Mouse (Mus musculus): ENCODE results near the gene Itga10. TPM values are rescaled to one million over a fixed set of nuclear protein-coding genes. Genes with fewer than 3 reads are reported as not detected.
"Not testable (repeated sequence)": the region's sequence is repeated elsewhere in the genome, so short reads cannot be mapped to it uniquely, and the experiment has no call there.

The Itga10 gene
- total RNA-seq, 2 experiments from 2014 or later: 0.62 to 0.69 TPM

DNA sequence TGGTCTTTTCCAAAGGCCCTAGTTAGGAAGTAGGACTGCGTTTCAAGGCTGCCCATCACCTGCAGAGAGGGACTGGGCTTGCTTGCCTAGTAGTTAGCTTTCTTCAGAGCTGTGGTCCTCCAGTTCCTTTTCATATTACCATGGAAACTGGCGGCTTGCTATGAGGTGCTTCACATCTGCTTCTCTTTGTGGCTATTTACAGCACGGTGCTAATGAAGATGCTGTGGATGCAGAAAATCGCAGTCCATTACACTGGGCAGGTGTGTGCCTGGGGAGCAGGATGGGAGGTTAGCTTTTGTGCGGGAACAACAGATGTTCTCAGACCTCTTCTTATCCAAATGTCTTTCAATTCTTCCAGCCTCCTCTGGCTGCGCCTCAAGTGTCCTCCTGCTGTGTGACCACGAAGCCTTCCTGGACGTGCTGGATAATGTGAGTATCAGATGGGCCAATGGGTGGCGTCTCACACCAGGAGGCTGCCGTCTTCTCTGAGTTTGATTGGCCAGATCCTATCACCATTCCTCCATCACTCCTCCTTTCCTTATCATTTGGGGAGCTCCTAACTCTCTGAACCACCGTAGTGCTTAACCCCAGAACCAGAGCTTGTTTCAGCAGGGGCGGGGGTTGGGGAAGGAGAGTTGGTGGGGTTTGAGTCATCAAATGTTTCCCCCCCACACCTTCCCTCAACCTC, 35.0 kb downstream of the Itga10 start:
- DNase-seq: no peak

DNA sequence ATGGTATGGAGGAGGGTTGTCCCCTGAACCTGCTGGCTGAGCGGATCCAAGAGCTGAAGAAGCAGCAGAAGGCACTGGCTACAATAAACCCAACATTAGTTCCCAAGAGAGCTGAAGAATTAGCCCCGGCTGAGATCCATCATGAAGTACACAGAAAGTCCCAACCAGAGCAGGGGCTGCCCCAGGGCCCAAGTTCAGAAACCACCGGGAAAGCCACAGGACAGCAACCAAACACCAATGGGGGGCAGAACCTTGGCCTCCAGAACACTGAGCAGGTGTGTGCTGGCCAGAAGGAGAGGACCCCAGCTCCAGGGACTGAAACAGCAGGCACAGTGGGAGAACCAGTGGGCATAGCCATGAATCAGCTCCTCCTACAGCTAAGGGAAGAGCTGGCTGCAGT, 38.1 kb downstream of the Itga10 start:
- DNase-seq: no peak

DNA sequence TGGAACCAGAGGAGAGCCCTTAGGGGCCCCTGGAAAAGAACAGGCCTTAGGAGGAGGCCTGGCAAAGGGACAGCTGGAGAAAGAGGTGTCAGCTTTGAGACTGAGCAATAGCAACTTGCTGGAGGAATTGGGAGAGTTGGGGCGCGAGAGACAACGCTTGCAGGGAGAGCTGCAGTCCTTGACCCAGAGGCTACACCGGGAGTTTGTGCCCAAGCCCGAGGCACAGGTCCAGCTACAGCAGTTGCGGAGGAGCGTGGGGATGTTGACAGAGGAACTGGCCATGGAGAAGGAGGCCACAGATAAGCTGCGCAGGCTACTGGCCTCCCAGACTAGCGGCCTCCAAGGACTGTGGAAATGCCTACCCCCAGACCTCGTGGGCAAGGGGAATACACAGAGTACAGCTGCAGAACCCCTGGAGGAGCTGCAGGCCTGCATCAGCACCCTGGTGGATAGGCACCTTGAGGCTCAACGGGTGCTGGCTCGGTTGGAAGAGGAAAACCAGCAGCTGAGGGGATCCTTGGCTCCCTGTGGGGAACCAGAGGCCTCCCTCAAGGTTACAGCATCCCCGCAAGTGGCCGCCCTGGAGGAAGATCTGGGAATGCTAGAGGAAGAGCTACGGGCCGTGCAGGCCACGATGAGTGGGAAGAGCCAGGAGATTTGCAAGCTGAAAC, 38.9 kb downstream of the Itga10 start:
- peak; percentile 31 to 53 for DNase-seq

DNA sequence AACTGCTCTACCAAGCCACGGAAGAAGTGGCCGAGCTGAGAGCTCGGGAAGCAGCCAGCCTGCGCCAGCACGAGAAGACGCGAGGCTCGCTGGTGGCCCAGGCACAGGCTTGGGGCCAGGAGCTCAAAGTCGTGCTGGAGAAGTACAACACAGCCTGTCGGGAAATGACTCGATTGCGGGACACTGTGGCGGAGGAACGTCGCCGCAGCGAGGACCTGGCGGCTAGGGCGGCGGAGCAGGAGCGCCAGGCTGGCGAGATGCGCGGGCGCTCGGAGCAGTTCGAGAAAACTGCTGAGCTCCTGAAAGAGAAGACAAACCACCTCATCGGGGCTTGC, 39.4 kb downstream of the Itga10 start:
- DNase-seq: no peak

DNA sequence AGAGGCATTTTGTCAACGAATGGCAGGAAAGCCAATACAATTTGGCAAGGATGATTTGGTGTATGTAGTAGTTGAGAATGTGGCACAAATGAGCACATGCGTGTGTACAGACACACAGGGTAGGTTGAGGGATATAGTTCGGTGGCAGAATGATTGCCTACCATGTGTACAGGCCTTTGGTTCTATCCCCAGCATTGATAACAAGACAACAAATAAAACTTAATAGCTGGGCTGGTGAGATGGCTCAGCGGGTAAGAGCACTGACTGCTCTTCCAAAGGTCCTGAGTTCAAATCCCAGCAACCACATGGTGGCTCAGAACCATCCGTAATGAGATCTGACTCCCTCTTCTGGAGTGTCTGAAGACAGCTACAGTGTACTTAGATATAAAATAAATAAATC, 40.7 kb downstream of the Itga10 start:
- DNase-seq: not testable (repeated sequence)

DNA sequence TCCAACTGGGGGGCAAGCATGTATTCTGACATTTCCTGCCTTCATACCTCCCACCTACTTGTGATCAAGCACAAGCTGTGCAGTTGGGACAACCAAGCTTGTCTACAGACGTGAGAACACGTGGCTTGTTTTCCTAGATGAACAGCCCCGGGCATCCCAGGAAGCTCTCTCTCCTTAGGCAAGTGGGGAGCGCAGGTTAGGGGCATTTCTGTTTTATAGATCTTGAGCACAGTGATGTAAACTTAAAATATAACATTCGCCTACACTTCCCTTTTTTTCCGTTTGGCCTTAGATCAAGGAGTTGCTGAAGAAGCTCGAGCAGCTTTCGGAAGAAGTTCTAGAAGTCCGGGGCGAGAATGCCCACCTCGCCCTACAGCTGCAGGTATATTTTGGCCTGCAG, 43.5 kb downstream of the Itga10 start:
- no peak for DNase-seq

DNA sequence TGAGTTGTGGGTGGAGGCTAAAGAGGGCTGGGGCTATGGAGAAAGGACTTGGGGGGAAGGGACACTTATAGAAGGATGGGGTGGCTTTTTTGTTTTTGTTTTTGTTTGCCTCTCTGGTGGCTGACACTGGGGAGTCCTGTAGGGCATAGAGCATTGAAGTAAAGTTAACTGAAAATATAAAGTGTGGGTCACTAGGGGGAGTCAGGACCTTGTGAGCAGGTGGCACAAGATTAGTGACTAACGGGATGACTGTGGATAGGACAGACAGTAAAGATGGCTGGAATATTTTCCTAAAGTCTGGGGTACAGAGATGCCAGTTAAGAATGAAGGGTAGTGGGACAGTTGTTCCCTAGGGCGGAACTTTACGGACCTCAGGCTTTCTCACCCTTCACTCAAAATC, 44.9 kb downstream of the Itga10 start:
- no peak for DNase-seq

DNA sequence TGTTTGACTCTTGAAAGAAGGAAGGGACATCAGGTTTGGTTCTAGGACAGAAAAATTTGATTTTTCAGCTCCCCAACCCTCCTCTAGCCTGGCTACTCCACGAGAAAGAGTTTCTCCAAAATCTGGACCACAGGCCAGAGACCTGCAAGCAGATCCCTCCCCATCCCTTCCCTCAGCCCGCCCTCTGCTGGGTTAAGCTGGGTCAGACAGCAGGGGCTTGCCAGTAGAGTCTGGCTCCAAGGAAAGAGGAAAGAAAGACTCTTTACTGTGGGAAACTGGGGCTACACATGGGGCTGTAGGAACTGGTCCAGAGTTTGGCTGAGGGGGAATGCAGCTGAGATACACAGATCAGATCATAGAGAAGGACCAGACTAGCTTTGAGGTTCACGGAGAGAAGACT, 47.1 kb downstream of the Itga10 start:
- DNase-seq: peak; percentile 39 to 54

DNA sequence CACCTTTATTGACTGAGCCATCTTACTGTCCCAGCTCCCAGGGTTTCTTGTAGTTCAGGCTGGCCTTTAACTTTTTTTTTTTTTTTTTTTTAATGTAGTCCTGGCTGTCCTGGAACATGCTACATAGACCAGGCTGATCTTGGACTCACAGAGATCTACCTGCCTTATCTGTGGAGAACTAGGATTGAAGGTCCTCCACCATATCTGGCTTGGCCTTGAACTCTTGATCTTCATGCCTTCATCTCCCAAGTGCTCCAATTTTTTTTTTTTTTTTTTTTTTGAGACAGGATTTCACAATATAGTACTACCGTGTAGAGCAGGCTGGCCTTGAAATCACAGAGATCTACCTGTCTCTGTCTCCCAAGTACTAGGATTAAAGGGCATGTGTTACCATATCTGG, 48.2 kb downstream of the Itga10 start:
- DNase-seq: no peak

DNA sequence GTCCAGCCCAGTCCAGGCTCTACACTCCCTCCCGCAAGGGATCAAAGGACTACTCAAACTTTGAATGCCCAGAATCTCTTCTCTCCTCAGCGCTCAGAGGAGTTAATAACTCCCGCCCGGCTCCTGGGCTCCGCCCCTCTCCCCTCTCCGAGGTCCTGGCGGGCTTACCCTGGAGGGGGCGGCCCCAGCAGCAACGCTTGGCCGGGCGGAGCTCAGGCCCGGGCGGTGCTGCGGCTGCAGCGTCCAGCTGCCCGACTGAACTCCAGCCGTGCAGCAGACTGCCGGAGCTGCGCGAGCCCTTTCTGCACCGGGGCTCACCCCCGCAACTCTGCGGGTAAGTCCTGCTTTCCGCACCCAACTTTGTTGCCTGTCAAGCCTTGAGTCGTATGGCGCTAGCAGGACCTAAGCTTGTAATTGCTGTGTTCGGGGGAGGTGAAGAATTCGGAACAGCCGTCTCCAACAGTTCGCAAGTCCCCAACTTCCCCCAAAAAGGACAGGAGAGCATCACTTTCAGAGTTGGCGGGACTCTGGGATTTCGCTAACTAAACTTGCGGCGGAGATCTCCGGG, 50.9 kb downstream of the Itga10 start, which contains the start of gene Pias3:
TSS of gene Pias3 (plus strand) at position 187 of the 568 bp plus-strand sequence.
- DNase-seq: peak; percentile 86 to 94

DNA sequence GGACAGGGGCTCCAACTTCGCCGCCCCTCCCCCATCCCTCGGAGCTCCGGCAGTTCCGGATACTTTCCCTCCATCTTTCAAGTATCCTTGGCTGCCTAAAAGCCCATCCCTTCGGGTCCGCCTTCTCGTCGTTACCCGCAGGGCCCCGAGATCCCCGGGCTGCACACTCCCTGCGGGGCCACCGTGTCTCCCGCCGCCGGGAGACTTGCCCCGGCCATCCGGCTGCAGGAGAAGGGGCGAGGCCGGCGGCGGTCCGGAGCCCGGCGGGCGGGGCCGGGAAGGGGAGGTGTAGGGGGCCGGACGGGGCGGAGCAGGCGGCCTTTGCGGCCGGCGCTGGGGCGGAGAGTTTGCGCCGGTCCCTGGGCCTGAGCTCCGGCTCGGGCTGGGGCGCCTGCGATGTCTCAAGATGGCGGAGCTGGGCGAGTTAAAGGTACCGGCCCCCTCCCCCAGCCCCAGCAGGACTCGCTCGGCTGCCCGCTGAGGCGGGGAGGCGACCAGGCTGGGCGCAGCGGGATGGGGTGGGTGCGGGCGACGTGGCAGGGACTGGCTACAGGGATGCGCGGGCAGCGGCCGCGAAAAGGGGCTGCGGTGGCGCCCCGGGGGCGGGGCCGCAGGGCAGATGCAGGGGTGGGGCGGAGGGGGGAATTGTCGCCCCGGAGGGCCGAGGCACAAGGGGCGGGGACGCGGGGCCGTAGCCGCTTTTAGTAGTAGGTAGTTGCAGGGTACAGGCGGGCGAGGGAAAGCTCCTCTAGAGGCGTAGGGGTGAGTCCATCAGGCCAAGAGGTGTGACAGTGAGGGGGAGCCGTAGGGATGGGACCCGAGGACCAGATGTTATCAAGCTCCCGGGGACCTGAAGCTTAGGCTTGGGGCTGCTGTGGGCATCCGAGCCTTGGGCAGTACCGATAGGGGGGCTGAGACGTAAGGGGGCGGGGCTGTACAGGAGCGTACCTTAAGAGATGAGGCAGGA, 51.7 kb downstream of the Itga10 start:
- DNase-seq: peak; percentile 92 to 96

DNA sequence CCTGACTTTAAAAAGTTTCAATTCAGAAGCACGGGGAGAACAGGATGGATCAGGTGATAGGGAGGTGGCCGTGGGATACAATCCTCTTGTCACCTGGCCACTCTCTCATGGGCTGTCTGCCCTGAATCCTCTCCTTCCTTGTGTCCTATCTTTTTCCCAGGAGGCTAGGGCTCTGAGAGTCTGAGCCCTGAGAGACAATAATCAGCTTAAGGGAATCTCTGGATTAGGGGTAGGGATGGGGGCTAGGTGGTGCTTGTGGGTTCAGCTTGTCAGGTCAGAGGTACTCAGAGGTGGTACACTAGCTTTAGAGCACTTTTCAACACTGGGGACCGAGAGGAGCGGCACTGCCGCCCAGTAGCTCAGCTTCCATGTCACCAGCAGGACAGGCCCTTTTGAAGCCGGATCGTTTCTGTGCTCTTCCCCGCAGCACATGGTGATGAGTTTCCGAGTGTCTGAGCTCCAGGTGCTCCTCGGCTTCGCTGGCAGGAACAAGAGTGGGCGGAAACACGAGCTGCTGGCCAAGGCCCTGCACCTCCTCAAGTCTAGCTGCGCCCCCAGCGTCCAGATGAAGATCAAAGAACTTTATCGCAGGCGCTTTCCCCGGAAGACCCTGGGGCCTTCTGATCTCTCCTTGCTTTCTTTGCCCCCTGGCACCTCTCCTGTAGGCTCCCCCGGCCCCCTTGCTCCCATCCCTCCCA, 53.8 kb downstream of the Itga10 start:
- DNase-seq: no peak

DNA sequence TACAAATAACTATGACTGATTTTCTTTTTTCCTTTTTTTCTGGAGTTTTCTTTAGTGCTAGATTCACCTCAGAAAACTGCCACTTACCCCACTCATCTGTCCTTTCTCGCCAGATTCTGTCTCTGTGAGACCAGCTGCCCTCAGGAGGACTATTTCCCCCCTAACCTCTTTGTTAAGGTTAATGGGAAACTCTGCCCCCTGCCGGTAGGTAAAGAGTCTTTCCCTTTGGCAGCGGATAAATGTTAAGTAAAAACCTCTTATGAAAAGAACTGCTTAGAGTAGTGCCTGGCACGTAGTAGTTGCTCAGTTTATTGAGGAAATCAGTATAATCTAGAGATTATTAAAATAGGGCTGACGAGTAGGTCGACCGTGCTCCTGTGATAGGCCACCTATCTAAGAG, 55.0 kb downstream of the Itga10 start:
- DNase-seq: peak in 1 of 2 experiments; percentile 38

DNA sequence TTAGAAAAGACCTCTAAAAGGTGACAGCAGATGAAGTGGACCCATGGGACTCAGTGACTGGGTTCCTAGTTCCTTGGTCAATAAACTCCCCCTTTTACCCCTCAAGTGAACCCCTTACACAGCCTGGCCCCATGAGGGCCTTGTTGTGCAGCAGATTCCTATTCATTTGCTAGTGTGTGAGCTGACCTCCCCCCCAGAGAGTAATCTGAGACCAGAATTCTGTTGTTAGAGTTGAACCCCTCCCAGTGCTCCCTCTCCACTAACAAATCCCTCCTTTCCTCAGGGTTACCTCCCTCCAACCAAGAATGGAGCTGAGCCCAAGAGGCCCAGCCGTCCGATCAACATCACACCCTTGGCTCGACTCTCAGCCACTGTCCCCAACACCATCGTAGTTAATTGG, 55.6 kb downstream of the Itga10 start:
- no peak for DNase-seq

DNA sequence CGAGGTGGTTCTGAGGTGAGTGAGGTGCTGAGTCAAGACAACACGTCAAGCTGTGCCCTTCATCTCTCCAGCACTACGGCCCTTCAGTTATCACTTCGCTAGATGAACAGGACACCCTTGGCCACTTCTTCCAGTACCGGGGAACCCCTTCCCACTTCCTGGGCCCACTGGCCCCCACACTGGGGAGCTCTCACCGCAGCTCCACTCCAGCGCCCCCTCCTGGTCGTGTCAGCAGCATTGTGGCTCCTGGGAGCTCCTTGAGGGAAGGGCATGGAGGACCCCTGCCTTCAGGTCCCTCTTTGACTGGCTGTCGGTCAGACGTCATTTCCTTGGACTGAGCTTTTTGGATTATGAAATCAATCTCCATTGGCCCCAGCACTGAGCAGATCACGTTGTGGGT, 59.4 kb downstream of the Itga10 start:
- peak; percentile 18 to 27 for DNase-seq

DNA sequence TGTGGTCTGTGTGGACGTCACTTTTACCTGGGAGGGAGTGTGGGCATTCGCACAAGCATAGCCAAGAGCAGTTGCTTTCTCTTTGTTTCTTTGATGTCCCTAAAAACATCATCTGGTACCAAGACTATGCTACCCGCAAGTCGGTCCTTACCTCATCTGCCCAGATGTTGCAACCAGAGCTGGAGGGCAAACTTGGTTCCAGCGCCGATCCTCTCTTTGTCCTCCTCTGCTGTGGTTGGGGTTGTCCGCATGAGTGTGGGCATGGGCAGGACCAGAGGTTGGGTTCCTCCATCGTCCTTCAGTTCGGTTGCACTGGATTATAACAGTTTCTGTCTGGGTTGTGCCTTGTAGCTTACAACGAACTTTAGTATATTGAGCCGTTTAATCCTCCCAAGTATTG, 60.8 kb downstream of the Itga10 start:
- DNase-seq: no peak

DNA sequence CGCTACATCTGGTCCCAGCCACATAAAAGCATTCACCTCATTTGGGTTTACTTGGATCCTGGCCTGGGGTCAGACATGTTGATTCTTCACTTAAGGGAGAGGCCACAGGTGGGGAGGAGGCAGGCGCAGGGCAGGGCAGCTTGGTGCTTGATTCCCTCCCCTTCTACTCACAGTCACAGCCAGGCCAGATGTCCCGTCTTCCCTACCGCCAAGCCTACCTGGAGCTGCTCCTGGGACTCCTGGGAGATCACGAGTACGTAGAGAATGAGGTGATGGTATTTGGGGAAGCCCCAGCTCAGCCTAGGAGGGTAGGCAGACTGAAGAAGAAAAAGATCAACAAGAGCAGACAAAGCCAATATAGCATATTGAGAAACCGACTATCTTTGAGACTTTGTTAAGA, 61.6 kb downstream of the Itga10 start:
- DNase-seq: no peak

DNA sequence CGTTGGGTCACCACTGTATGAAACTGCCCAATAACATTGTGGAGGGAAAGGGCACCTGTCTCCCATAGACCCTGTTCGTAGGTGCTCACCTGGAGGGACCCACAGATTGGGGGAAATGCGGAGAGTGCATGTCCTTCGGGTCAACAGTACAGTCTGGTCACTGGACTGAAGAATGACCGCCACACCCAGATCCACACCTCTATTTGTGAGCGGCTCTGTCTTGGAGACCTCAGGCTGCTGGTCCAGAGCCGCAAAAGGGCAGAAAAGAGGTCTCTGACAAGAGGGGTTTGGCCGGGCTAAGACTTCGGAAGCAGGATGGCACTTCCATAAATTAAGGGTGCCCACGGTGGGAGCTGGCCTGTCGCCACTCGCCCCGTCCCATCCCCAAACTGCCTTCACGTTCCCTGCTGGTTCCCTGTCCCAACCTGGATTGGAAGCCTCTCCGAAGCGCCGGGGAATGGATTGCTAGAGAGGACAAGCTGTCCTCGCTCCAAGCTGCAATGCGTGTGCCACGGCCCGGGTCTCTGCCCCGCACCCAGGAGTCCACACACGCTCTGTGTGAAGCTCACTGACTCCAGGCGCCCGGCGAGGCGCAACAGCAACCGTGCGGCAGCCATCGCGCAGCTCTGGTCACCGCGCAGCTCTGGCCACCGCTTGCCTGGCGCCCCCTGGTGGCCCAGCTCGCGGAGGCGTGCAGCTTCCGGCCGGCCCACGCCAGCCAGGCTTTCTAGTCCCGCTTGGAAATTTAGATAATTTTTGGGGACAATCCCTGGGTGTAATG, 62.7 kb downstream of the Itga10 start, which contains the start of gene Nudt17:
TSS of gene Nudt17 (minus strand) at position 660 of the 781 bp plus-strand sequence.
- DNase-seq: peak; percentile 84 to 88

DNA sequence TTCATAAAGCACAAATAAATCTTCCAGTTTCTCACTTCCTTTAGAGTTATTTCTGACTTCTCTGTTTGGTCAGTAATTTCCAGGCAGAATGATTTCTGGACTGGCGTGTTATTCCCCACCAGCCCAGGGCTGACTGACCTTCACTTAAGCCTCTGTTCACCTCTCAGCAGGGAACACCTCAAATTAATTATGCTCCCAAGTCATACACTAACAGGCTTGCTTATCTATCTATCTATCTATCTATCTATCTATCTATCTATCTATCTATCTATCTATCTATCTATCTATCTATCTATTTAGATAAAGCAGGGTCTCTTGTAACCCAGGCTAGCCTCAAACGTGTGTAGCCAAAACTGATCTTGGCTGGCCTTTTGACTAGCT, 63.3 kb downstream of the Itga10 start:
- no peak for DNase-seq

Measured in heart, adult 18-20 months (tissue).